Mouse (Mus musculus) heart, adult 2 months (tissue): Measurements from ENCODE around the gene Mrpl34. TPM values are rescaled to one million over a fixed set of nuclear protein-coding genes. Genes with fewer than 3 reads are reported as not detected.

ENCODE experiments used
- DNase-seq, 2 experiments: peaks; one replicate each; pipeline ENCODE4 v3.0.0; 2021
- H3K27ac ChIP-seq: fragments of 200-600 bp; 2 replicates; pipeline ENCODE4 v1.8.1; 2022
- H3K27me3 ChIP-seq: fragments of 200-500 bp; 2 replicates; pipeline ENCODE4 v1.6.1; 2012; ENCODE audit warnings: mild to moderate bottlenecking, low read length, inconsistent platforms, mixed read lengths; ENCODE audit not compliant: control insufficient read depth, insufficient read depth
- H3K36me3 ChIP-seq: fragments of 200-500 bp; 2 replicates; pipeline ENCODE4 v1.6.1; 2012; ENCODE audit warnings: low read length, inconsistent platforms; ENCODE audit not compliant: control insufficient read depth, insufficient read depth
- H3K4me1 ChIP-seq: fragments of 200-500 bp; 2 replicates; pipeline ENCODE4 v1.6.1; 2011; ENCODE audit warnings: low read length; ENCODE audit not compliant: control insufficient read depth, insufficient read depth
- H3K4me3 ChIP-seq: fragments of 200-600 bp; 2 replicates; pipeline ENCODE4 v1.8.1; 2022
- H3K79me2 ChIP-seq: fragments of 200-500 bp; replicated peaks from 2 replicates; pipeline ENCODE4 v1.6.1; 2012; ENCODE audit warnings: mild to moderate bottlenecking, inconsistent platforms, low read length, moderate library complexity, mixed read lengths; ENCODE audit not compliant: control insufficient read depth, insufficient read depth
- H3K9ac ChIP-seq: fragments of 200-500 bp; 2 replicates; pipeline ENCODE4 v1.6.1; 2012; ENCODE audit warnings: low read depth, mild to moderate bottlenecking, control low read depth, inconsistent platforms, low read length, mixed read lengths
- CTCF ChIP-seq: fragments of 200-600 bp; IDR thresholded peaks from 2 replicates; pipeline ENCODE4 v1.8.1; 2022; ENCODE audit warnings: antibody characterized with exemption, mild to moderate bottlenecking, moderate library complexity
- EP300 ChIP-seq: fragments of 200-500 bp; IDR thresholded peaks from 2 replicates; pipeline ENCODE4 v1.6.1; 2011; ENCODE audit warnings: low read depth, low read length, control low read depth; ENCODE audit not compliant: insufficient read depth
- POLR2A ChIP-seq: fragments of 200-500 bp; IDR thresholded peaks from 2 replicates; pipeline ENCODE4 v1.6.1; 2011; ENCODE audit warnings: mild to moderate bottlenecking, low read depth, low read length, control low read depth; ENCODE audit not compliant: insufficient read depth
- WGBS: fragments of 180-500 bp; shearing (Covaris S2); methylation state at CpG from one replicate; pipeline ENCODE4 v1.1.7; 2018; 5-methylcytosine and 5-hydroxymethylcytosine counted together
- intact Hi-C: fragments of 180-260 bp; cut with DNase I; formaldehyde crosslinking; loops from one replicate; pipeline ENCODE4 v1.15.1; 2025
- polyA plus RNA-seq: library from polyadenylated mRNA; depleted of rRNA; stranded (reverse); fragments of >200 nt; gene quantifications from 2 replicates; pipeline ENCODE4 v1.2.3, GENCODE M21; 2012
- total RNA-seq, 2 experiments: library from RNA; stranded (reverse); gene quantifications; 2 replicates each; pipeline ENCODE4 v1.2.3; 2021

Gene Mrpl34
- total and polyA plus RNA-seq, 3 experiments = 120 to 153 (median 128) TPM

DNA sequence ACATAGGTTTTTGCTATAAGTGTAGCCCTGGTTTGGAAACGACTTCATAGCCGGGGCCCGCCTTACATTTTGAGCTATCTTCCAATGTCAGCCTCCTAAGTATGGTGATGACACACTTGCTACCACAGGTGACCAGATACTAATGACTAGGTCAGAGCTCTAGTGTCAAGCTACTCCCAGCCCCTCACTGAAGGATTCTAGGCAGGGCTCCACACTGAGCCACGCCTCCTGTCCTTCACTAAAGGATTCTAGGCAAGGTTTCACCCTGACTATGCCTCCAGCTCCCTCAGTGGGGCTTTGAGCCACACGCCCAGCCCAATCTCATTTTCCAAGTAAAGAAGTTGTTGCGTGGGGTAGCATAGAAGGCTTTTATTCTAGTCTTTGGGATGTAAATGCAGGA is 4.0 kb upstream of the Mrpl34 start:
- Histone ChIP-seq H3K9ac (no peak overlapping the region), H3K36me3 (no peaks in the 10 kb centered on the region), H3K4me1 (peaks cover 8% of the 10 kb centered on the region), H3K79me2 (no peaks in the 10 kb centered on the region), H3K27me3 (no peaks in the 10 kb centered on the region), H3K27ac (no peak overlapping the region), H3K4me3 (no peak overlapping the region)
- intact Hi-C loops = loop anchor here (5.0 kb wide), 2 partner anchors 78 to 132 kb away; partner anchors contain the start of genes Nr2f6 and Pgls
- 95% methylated on average over 6 of the region's 6 CpGs for WGBS
- TF ChIP-seq EP300 (no peak), CTCF (no peak), POLR2A (no peak)
- DNase-seq = no peak

DNA sequence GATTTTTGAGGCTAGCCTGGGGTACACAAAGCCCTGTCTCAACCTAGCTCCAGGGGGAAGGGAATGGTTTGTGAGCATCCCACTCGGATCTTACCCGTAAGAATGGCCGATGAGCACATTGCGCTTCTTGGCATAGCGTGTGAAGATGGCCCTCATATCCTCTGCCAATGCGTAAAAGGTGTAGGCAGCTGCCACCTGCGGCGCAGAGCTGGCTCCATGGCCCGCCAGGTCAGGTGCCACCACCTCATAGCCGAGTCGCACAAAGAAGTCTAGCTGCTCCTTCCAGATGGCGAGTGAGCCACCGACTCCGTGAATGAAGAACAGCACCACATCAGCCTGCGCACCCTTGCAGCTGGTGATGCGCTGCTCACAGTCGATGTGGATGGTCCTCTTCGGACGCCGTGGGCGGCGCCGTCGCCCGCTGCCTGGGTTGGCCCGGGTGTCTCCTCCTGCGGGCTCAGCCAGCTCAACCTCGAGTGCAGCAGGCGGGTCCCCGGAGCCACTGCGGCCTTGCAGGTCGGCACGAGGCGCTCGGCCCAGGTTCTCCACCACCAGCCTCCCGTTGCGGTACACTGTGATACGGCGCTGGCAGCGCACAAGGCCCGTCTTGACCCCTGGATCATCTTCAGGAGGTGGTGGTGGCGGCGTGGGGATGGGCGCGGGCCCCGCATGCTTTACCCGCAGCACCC is 3.5 kb upstream of the Mrpl34 start:
- no peaks in the 10 kb centered on the region for H3K79me2 ChIP-seq
- 87% methylated on average over 47 of the region's 47 CpGs for WGBS
- H3K27me3 ChIP-seq = no peaks in the 10 kb centered on the region
- H3K36me3 ChIP-seq = no peaks in the 10 kb centered on the region
- intact Hi-C loops = loop anchor here (5.0 kb wide), 2 partner anchors 79 to 131 kb away; partner anchors contain the start of genes Nr2f6 and Pgls
- H3K4me1 ChIP-seq = peaks cover 8% of the 10 kb centered on the region
- DNase-seq = no peak
- TF ChIP-seq CTCF (no peak), POLR2A (no peak), EP300 (no peak)
- no peak overlapping the region for H3K9ac ChIP-seq
- H3K27ac ChIP-seq = no peak overlapping the region
- H3K4me3 ChIP-seq = no peak overlapping the region

DNA sequence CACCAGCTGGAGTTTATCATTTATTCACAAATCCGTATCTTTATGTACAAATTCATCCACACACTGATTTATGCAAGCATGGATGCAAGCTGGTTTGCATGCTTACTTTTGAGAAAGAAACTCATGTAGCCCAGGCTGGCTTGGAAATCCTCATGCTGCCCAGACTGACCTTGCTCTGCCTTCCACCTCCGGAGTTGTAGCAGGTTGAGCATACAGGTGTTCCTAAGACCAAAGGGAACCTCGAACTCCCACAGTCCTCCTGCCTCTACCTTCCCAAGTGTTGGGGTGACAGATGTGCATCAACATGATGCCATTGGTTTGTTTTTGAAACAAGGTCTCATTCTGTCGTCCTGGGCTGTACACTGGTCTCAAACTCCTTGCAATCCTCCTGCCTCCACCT is 2.6 kb upstream of the Mrpl34 start:
- Histone ChIP-seq H3K79me2 (no peaks in the 10 kb centered on the region), H3K27ac (no peak overlapping the region), H3K4me3 (no peak overlapping the region), H3K27me3 (no peaks in the 10 kb centered on the region), H3K36me3 (no peaks in the 10 kb centered on the region), H3K4me1 (peaks cover 8% of the 10 kb centered on the region), H3K9ac (no peak overlapping the region)
- no peak for DNase-seq
- TF ChIP-seq EP300 (no peak), POLR2A (no peak), CTCF (no peak)
- WGBS = 81% methylated on average over 4 of the region's 4 CpGs
- intact Hi-C loops = loop anchor here (5.0 kb wide), 2 partner anchors 80 to 130 kb away; partner anchors contain the start of genes Nr2f6 and Pgls

DNA sequence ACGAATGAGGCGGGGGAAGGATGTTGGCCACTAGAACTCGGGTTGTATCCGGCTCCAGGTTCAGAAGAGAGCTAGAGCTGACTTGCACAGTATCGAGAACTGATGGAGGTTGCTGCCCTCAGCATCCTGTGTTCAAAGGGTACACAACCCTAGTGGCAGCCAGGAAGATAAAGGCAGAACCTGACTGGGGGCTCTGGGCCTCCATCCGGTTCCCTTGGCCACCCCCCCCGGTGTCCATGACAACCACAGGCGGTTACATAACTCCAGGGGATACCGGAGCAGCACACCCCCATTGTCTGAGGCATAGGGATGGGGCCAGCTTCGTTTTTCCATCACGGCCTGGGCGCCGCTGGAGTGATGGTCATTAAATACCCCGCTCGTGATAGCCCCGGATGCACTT is 2.0 kb upstream of the Mrpl34 start:
- intact Hi-C loops = loop anchor here (1.0 to 5.0 kb wide), 3 partner anchors 21 to 130 kb away; partner anchors contain the start of genes Nr2f6 and Pgls
- Histone ChIP-seq H3K4me1 (peaks cover 8% of the 10 kb centered on the region), H3K27me3 (no peaks in the 10 kb centered on the region), H3K79me2 (no peaks in the 10 kb centered on the region), H3K9ac (peak overlapping the region; percentile 82), H3K27ac (peak overlapping the region; percentile 87; the same call in 1 of the 2 replicates), H3K4me3 (peak overlapping the region; percentile 73), H3K36me3 (no peaks in the 10 kb centered on the region)
- TF ChIP-seq CTCF (no peak), POLR2A (0 out of 2 replicates have a peak, but pooled peaks have one; percentile 11)
- peak; percentile 57 to 65 for DNase-seq
- WGBS = 10% methylated on average over 16 of the region's 16 CpGs

DNA sequence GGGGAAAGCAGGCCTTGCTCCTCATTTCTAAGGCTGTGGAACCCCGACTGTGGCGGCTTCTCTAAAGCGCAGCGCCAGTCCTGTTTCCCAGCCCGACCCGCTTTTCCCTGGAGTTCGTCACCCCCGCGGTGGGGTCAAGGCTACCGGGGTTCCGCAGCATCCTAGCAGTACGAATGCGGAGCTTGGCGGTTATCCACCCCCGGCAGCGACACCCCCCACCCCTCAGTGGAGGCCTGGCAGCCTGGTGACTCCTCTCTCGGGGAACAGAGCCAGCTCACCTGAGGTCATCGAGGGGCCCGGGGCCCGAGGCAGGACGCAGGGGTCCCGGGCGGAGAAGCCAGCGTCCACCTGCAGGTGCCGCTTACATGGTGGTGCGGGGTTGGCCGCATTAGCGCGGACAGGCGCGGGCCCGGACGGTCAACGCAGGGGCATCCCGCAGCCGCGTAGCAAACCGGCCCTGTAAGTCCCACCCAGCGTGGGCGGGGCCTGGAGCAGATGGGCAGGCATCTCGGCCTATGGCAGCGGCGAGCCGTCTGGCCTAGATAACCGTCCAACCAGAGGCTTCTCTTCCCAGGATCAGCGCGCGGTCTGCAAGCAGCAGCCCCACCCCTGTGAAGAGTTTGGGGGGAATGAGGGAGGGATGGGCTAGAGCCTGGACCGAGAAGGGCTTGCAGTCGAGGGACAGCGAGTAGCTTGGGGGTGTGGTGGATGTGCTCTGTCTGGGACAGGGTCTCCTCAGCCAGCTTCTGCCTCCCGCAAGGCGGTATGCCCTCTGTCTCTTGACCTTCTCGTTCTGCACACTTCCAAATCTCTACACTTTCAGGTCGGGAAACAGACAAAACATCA is 1.3 kb upstream of the Mrpl34 start, which contains the start of gene Abhd8:
Gene Abhd8, minus strand, starts transcription at position 468 of the 846 bp plus-strand sequence.
- intact Hi-C loops = loop anchor here (1.0 to 5.0 kb wide), 3 partner anchors 22 to 129 kb away; partner anchors contain the start of genes Nr2f6 and Pgls
- Histone ChIP-seq H3K79me2 (no peaks in the 10 kb centered on the region), H3K27ac (peak within 1 kb of the TSS; percentile 87), H3K9ac (peak within 1 kb of the TSS; percentile 82), H3K27me3 (no peaks in the 10 kb centered on the region), H3K4me1 (peaks cover 8% of the 10 kb centered on the region), H3K4me3 (peak within 1 kb of the TSS; percentile 73), H3K36me3 (no peaks in the 10 kb centered on the region)
- 0 out of 2 replicates have a peak, but pooled peaks have one; percentile 34 for TF ChIP-seq EP300
- TF ChIP-seq POLR2A = peak; percentile 68
- TF ChIP-seq CTCF = no peak
- DNase-seq = peak; percentile 98 to 99
- under 1% methylated on average over 55 of the region's 55 CpGs for WGBS
